Mouse (Mus musculus) kidney, embryonic 14.5 days (tissue): ENCODE data around the gene Hspa5. TPM values are rescaled to one million over a fixed set of nuclear protein-coding genes. Genes with fewer than 3 reads are reported as not detected.
"Not testable (repeated sequence)": the region's sequence is repeated elsewhere in the genome, so short reads cannot be mapped to it uniquely, and the experiment has no call there.

Experiments used
- ATAC-seq: fragments of 200-750 bp; cut with Nextera tagmentation; 2 replicates; pipeline ENCODE4 v1.8.0; 2017; ENCODE audit warnings: moderate number of reproducible peaks, mild to moderate bottlenecking, moderate TSS enrichment, moderate library complexity; ENCODE audit not compliant: low FRiP score, low TSS enrichment
- H3K27ac ChIP-seq: fragments of 300-500 bp; sonication (generic); 2 replicates; pipeline ENCODE4 v1.5.1; 2014; ENCODE audit warnings: low read depth, mild to moderate bottlenecking, low read length, moderate library complexity, mixed read lengths
- H3K27me3 ChIP-seq: fragments of 300-500 bp; sonication (generic); 2 replicates; pipeline ENCODE4 v1.6.1; 2014; ENCODE audit warnings: mild to moderate bottlenecking, low read length; ENCODE audit not compliant: control insufficient read depth, insufficient read depth
- H3K36me3 ChIP-seq: fragments of 300-500 bp; sonication (generic); 2 replicates; pipeline ENCODE4 v1.6.1; 2014; ENCODE audit warnings: low read length, mixed read lengths; ENCODE audit not compliant: control insufficient read depth, insufficient read depth
- H3K4me1 ChIP-seq: fragments of 300-500 bp; sonication (generic); 2 replicates; pipeline ENCODE4 v1.6.1; 2014; ENCODE audit warnings: low read length, mixed read lengths; ENCODE audit not compliant: control insufficient read depth, insufficient read depth
- H3K4me2 ChIP-seq: fragments of 300-500 bp; sonication (generic); replicated peaks from 2 replicates; pipeline ENCODE4 v1.6.1; 2014; ENCODE audit warnings: low read depth, mild to moderate bottlenecking, low read length
- H3K4me3 ChIP-seq: fragments of 300-500 bp; sonication (generic); 2 replicates; pipeline ENCODE4 v1.5.1; 2014; ENCODE audit warnings: mild to moderate bottlenecking, low read length
- H3K9ac ChIP-seq: fragments of 300-500 bp; sonication (generic); 2 replicates; pipeline ENCODE4 v1.6.1; 2014; ENCODE audit warnings: low read depth, mild to moderate bottlenecking, low read length, moderate library complexity
- H3K9me3 ChIP-seq: fragments of 300-500 bp; sonication (generic); 2 replicates; pipeline ENCODE4 v1.6.1; 2016; ENCODE audit warnings: low read length; ENCODE audit not compliant: control insufficient read depth
- WGBS: fragments of 180-500 bp; shearing (Covaris S2); extraction: QIAGEN DNeasy Blood & Tissue Kit; methylation state at CpG from one replicate; pipeline ENCODE4 v1.1.7; 2014; 5-methylcytosine and 5-hydroxymethylcytosine counted together
- polyA plus RNA-seq: library from polyadenylated mRNA; unstranded; fragments of >200 nt; fragmentation: Nextera tagmentation; extraction: Ambion mirVana; gene quantifications from 2 replicates; pipeline ENCODE4 v1.2.1, GENCODE M21; 2014

The Hspa5 gene
- polyA plus RNA-seq, 1 experiment from 2014 or later = 971 TPM

DNA sequence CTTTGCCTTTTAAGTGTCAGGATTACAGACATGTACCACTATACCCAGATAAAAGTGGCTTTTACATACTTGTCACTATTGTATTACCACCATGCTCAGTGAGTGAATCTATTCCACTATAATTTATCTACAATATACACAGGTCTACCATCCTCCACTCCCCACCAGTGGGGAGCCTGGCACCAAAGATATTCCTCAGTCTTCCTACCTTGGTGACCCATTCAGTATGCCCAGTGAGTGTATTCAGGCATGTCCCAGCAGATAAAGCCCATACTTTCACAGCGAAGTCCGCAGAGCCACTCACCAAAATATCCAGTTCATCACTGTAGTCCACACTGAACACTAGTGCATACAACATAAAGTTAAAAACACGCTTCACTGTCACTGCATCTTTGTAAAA, 39.0 kb downstream of the Hspa5 start:
- Histone ChIP-seq H3K9ac (no peak overlapping the region), H3K36me3 (peaks cover 77% of the 10 kb centered on the region), H3K27me3 (no peaks in the 10 kb centered on the region), H3K9me3 (no peaks in the 10 kb centered on the region), H3K4me1 (no peaks in the 10 kb centered on the region), H3K27ac (no peak overlapping the region), H3K4me2 (no peak overlapping the region), H3K4me3 (no peak overlapping the region)
- ATAC-seq = no peak
- 96% methylated on average over 3 of the region's 3 CpGs for WGBS

GRCm38 (mm10) chr2:34812706-34813105, 40.9 kb downstream of the Hspa5 start:
- H3K4me2 ChIP-seq = no peak overlapping the region
- H3K9me3 ChIP-seq = no peaks in the 10 kb centered on the region
- H3K27ac ChIP-seq = no peak overlapping the region
- H3K27me3 ChIP-seq = no peaks in the 10 kb centered on the region
- no peaks in the 10 kb centered on the region for H3K4me1 ChIP-seq
- H3K4me3 ChIP-seq = no peak overlapping the region
- 75% methylated on average over 7 of the region's 7 CpGs for WGBS
- no peak overlapping the region for H3K9ac ChIP-seq
- peaks cover 72% of the 10 kb centered on the region for H3K36me3 ChIP-seq
- no peak for ATAC-seq

DNA sequence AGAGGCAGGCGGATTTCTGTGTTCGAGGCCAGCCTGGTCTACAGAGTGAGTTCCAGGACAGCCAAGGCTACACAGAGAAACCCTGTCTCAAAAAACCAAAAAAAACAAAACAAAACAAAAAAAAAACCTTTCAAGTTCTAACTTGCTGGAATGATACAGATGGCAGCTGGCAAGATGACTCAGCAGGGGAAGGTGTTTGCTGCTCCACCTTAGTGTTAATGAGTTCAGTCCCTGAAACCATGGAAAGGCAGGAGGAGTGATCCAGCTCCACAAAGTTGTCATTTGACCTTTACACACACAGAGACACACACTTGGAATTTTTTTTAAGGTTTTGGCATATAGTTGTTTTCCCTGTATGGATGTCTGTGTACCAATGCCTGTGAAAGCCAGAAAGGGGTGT, 44.1 kb downstream of the Hspa5 start:
- not testable (repeated sequence) for H3K4me3 ChIP-seq, H3K4me2 ChIP-seq, H3K27me3 ChIP-seq, ATAC-seq, H3K9ac ChIP-seq, H3K9me3 ChIP-seq, H3K27ac ChIP-seq, H3K4me1 ChIP-seq
- H3K36me3 ChIP-seq = peaks cover 62% of the 10 kb centered on the region
- WGBS = 96% methylated on average over 2 of the region's 2 CpGs

- H3K27ac ChIP-seq = no peak overlapping the region
- H3K9me3 ChIP-seq = no peaks in the 10 kb centered on the region
- no peaks in the 10 kb centered on the region for H3K4me1 ChIP-seq
- no peaks in the 10 kb centered on the region for H3K27me3 ChIP-seq
- H3K4me3 ChIP-seq = no peak overlapping the region
- H3K4me2 ChIP-seq = no peak overlapping the region
- no peak overlapping the region for H3K9ac ChIP-seq
- no peak for ATAC-seq
- WGBS = 93% methylated on average over 2 of the region's 2 CpGs
- peaks cover 53% of the 10 kb centered on the region for H3K36me3 ChIP-seq
Observed at GRCm38 (mm10) chr2:34818492-34818891, 46.7 kb downstream of the Hspa5 start.

GRCm38 (mm10) chr2:34825827-34826459, 54.2 kb downstream of the Hspa5 start, which contains the start of gene Fbxw2:
Gene Fbxw2, minus strand, starts transcription at chr2:34826311.
- no peaks in the 10 kb centered on the region for H3K9me3 ChIP-seq
- peak within 1 kb of the TSS; percentile 84 for H3K4me2 ChIP-seq
- peak; percentile 97 for ATAC-seq
- no peaks in the 10 kb centered on the region for H3K27me3 ChIP-seq
- peaks cover 19% of the 10 kb centered on the region; the same call in 1 of the 2 replicates for H3K36me3 ChIP-seq
- peak within 1 kb of the TSS; percentile 88 for H3K27ac ChIP-seq
- H3K9ac ChIP-seq = peak within 1 kb of the TSS; percentile 98
- H3K4me3 ChIP-seq = peak within 1 kb of the TSS; percentile 97
- WGBS = under 1% methylated on average over 56 of the region's 57 CpGs
- H3K4me1 ChIP-seq = peaks cover 13% of the 10 kb centered on the region

DNA sequence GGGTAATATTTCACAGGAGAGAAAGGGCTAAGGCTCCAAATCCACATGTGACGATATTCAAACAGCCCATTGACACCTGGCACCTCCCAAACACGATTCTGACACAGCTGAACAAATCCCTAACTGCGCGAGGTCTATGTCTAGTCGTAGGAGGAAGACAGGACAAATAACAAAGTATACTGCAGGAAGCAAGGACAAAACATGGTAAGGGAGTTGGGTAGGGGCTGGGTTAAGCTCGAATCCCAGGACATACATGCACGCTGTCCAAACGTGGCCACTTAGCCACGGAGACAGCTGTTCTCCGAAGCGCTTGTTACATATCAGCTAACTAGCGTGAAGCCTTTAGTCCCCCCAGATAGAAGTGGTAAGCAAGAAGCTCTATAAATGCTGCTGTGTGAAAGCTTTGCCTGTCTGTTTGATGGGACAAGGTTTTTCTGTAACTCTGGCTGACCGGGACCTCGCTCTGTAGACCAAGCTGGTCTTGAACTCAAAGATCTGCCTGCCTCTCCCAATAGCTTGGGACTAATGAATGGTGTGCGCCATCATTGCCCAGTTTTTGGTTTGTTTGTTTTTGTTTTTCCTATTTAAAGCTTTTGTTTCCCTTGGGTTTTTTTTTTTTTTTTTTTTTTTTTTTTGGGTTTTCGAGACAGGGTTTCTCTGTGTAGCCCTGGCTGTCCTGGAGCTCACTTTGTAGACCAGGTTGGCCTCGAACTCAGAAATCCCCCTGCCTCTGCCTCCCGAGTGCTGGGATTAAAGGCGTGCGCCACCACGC, 54.9 kb downstream of the Hspa5 start:
- Histone ChIP-seq H3K9me3 (no peaks in the 10 kb centered on the region), H3K27me3 (no peaks in the 10 kb centered on the region), H3K4me3 (peak overlapping the region; percentile 97), H3K9ac (peak overlapping the region; percentile 98), H3K4me1 (peaks cover 13% of the 10 kb centered on the region), H3K4me2 (peak overlapping the region; percentile 84), H3K36me3 (peaks cover 14% of the 10 kb centered on the region; the same call in 1 of the 2 replicates), H3K27ac (peak overlapping the region; percentile 49)
- WGBS = 35% methylated on average over 19 of the region's 21 CpGs
- ATAC-seq = no peak

Other genes starting within 250 kb of the Hspa5 start
- gene Gapvd1, start 16.7 kb upstream of the Hspa5 start, polyA plus RNA-seq = 64.7 and 92.2 TPM in 2 replicates
- 35.9 and 39.6 TPM in 2 replicates for gene Rabepk, start 27.9 kb downstream of the Hspa5 start, polyA plus RNA-seq
- 55.6 and 72.3 TPM in 2 replicates for gene Fbxw2, start 54.3 kb downstream of the Hspa5 start, polyA plus RNA-seq
- not detected in 2 replicates for gene Gm34653, start 61.0 kb downstream of the Hspa5 start, polyA plus RNA-seq
- 5.8 TPM in 2 replicates for gene Cutal, start 102.4 kb downstream of the Hspa5 start, polyA plus RNA-seq
- 128 and 157 TPM in 2 replicates for gene Psmd5, start 103.0 kb downstream of the Hspa5 start, polyA plus RNA-seq
- gene Phf19, start 142.1 kb downstream of the Hspa5 start, polyA plus RNA-seq = 29.9 and 35.1 TPM in 2 replicates
- 15.9 and 18.1 TPM in 2 replicates for gene Traf1, start 189.8 kb downstream of the Hspa5 start, polyA plus RNA-seq